Mouse (Mus musculus) kidney, embryonic 16.5 days (tissue): ENCODE results near the gene Gpr89. TPM values are rescaled to one million over a fixed set of nuclear protein-coding genes. Genes with fewer than 3 reads are reported as not detected.

Experiments used
- ATAC-seq: fragments of 200-750 bp; cut with Nextera tagmentation; 2 replicates; pipeline ENCODE4 v1.8.0; 2017; ENCODE audit warnings: moderate TSS enrichment; ENCODE audit not compliant: low FRiP score, low TSS enrichment
- H3K27ac ChIP-seq: fragments of 300-500 bp; sonication (generic); 2 replicates; pipeline ENCODE4 v1.5.1; 2014; ENCODE audit warnings: low read length
- H3K27me3 ChIP-seq: fragments of 300-500 bp; sonication (generic); 2 replicates; pipeline ENCODE4 v1.6.1; 2014; ENCODE audit warnings: low read length, control low read depth, mixed read lengths; ENCODE audit not compliant: insufficient read depth
- H3K36me3 ChIP-seq: fragments of 300-500 bp; sonication (generic); 2 replicates; pipeline ENCODE4 v1.6.1; 2014; ENCODE audit warnings: low read length, control low read depth, mixed read lengths; ENCODE audit not compliant: insufficient read depth
- H3K4me1 ChIP-seq: fragments of 300-500 bp; sonication (generic); 2 replicates; pipeline ENCODE4 v1.6.1; 2014; ENCODE audit warnings: low read length, control low read depth, mixed read lengths; ENCODE audit not compliant: insufficient read depth
- H3K4me2 ChIP-seq: fragments of 300-500 bp; sonication (generic); replicated peaks from 2 replicates; pipeline ENCODE4 v1.6.1; 2014; ENCODE audit warnings: low read depth, low read length
- H3K4me3 ChIP-seq: fragments of 300-500 bp; sonication (generic); 2 replicates; pipeline ENCODE4 v1.5.1; 2014; ENCODE audit warnings: mild to moderate bottlenecking, low read length
- H3K9ac ChIP-seq: fragments of 300-500 bp; sonication (generic); replicated peaks from 2 replicates; pipeline ENCODE4 v1.6.1; 2014; ENCODE audit warnings: low read length
- H3K9me3 ChIP-seq: fragments of 300-500 bp; sonication (generic); 2 replicates; pipeline ENCODE4 v1.6.1; 2016; ENCODE audit warnings: low read length, control low read depth
- WGBS: fragments of 180-500 bp; shearing (Covaris S2); extraction: QIAGEN DNeasy Blood & Tissue Kit; methylation state at CpG from one replicate; pipeline ENCODE4 v1.1.7; 2014; 5-methylcytosine and 5-hydroxymethylcytosine counted together
- polyA plus RNA-seq: library from polyadenylated mRNA; unstranded; fragments of >200 nt; fragmentation: Nextera tagmentation; extraction: Ambion mirVana; gene quantifications from 2 replicates; pipeline ENCODE4 v1.2.1, GENCODE M21; 2015

Gpr89 gene
- 39.1 and 44.9 TPM in 2 replicates for polyA plus RNA-seq

DNA sequence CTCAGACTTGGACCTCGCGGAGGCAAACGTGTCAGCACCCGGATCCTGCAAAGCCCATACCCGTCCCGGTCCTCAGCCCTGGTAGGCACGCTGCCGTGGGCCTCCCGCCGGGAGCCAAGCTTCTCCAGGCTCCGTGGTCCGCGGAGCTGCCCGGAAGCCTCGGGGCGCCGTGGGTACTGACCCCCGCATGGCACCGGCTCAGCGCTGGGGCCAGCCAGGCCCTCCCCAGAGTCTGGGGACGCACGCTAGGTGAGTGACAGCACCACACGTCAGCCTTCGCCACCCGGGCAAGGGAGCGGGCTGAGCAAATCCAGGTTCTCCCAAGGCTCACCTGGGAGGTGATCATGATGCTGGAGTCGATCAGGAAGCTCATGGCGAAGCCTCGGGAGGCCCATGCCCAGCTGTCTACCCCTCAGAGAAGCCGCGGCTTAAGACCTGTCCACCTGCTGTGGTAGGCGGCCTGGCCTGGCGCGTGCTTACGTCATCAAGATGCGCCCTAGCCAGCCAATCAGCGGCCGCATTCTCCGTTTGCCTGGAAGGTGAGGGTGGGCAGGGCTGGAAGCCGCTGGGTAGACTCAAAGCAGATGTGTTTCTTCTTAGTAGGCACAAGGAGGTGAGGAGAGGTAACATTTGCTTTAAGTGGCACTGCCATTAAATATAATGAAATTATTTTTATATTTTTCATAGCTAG, at the start of gene Gpr89:
Gene Gpr89, minus strand, starts transcription at position 496 of the 691 bp plus-strand sequence.
- peak within 1 kb of the TSS; percentile 87 for H3K4me2 ChIP-seq
- no peak within 1 kb of the TSS for H3K27ac ChIP-seq
- H3K4me3 ChIP-seq: peak within 1 kb of the TSS; percentile 89
- no peaks in the 10 kb centered on the region for H3K36me3 ChIP-seq
- H3K4me1 ChIP-seq: peaks cover 9% of the 10 kb centered on the region
- H3K27me3 ChIP-seq: peaks cover 7% of the 10 kb centered on the region
- H3K9ac ChIP-seq: peak within 1 kb of the TSS; percentile 89
- ATAC-seq: peak; percentile 98
- H3K9me3 ChIP-seq: no peaks in the 10 kb centered on the region
- 0% methylated on average over 40 of the region's 40 CpGs for WGBS

DNA sequence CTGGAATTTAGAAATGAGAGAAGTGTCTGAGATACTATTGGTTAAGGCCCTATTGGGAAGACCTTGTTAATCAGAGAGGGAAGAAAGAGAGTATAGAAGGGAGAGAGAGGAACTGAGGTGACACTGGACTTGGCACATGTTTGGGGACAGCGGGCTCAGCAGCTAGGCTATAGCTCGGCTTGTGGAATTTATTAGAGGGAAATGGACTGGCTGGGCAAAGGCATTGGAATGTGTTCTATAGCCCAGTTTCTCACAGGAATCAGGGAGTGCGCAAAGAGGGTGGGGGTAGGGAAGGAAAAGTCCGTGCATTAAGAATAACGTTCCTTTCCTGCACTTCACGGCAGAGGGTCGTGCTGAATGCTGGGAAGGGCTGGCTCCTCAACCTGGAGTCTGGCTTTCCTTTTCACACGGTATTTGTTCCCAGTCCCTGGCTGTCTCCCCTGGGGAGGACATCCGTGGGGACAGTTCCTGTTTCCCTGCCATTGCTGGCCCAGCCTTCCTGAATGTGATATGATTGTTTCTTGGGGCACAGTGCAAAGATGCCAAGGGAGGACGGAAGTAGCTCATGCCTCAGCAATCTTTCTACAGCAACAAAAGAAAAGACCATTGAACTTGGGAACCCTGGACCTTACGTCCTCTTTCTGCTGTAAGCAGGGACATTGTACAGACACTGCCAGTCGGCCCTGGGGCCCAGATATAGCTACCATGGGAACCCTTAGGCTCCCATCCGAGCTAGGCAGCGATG, 48.5 kb upstream of the Gpr89 start:
- peak overlapping the region; percentile 24 for H3K9ac ChIP-seq
- H3K4me2 ChIP-seq: peak overlapping the region; percentile 24

GRCm38 (mm10) chr3:96942706-96943105, 37.6 kb upstream of the Gpr89 start:
- H3K4me2 ChIP-seq: no peak overlapping the region
- no peak overlapping the region for H3K9ac ChIP-seq
- peaks cover 2% of the 10 kb centered on the region; the same call in 1 of the 2 replicates for H3K4me1 ChIP-seq
- no peaks in the 10 kb centered on the region for H3K9me3 ChIP-seq
- H3K4me3 ChIP-seq: no peak overlapping the region
- no peaks in the 10 kb centered on the region for H3K27me3 ChIP-seq
- no peak for ATAC-seq
- 75% methylated on average over 2 of the region's 2 CpGs for WGBS
- no peaks in the 10 kb centered on the region for H3K36me3 ChIP-seq
- no peak overlapping the region for H3K27ac ChIP-seq

More for the DNA sequence above, 48.5 kb upstream of the Gpr89 start:
- H3K4me1 ChIP-seq: 0 out of 2 replicates have a peak, but pooled peaks cover 6% of the 10 kb centered on the region
- H3K9me3 ChIP-seq: no peaks in the 10 kb centered on the region
- 40% methylated on average over 14 of the region's 14 CpGs for WGBS
- H3K27me3 ChIP-seq: no peaks in the 10 kb centered on the region
- peak; percentile 61; the same call in 1 of the 2 replicates for ATAC-seq
- peak overlapping the region; percentile 14; the same call in 1 of the 2 replicates for H3K27ac ChIP-seq
- no peaks in the 10 kb centered on the region for H3K36me3 ChIP-seq
- H3K4me3 ChIP-seq: no peak overlapping the region

DNA sequence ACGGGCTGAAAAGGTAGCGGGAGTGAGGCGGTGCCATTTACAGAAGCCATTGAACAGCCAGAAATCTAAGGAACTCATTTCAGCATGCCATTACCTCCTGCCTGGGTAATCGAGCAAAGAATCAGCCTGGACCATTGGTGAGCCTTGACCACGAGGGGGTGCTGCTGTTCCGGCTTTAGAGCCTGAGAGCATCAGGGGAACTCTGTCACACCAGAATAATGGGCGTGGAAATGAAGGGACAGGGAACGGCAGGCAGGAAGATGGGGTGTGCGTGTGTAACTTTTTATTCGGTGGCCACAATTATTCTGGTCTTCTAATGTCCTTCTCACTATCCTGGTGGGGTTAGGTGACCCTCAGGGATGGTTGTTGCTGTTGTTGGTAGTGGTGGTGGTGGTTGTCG, 33.6 kb upstream of the Gpr89 start:
- 9% methylated on average over 11 of the region's 11 CpGs for WGBS
- Histone ChIP-seq H3K27ac (no peak overlapping the region), H3K9me3 (no peaks in the 10 kb centered on the region), H3K27me3 (0 out of 2 replicates have a peak, but pooled peaks cover 7% of the 10 kb centered on the region), H3K4me1 (peaks cover 3% of the 10 kb centered on the region; the same call in 1 of the 2 replicates), H3K36me3 (no peaks in the 10 kb centered on the region), H3K4me3 (peak overlapping the region; percentile 12; the same call in 1 of the 2 replicates), H3K4me2 (peak overlapping the region; percentile 28; the same call in 1 of the 2 replicates), H3K9ac (no peak overlapping the region)
- ATAC-seq: peak; percentile 68; the same call in 1 of the 2 replicates

GRCm38 (mm10) chr3:96937606-96938005, 32.5 kb upstream of the Gpr89 start:
- 18% methylated on average over 5 of the region's 5 CpGs for WGBS
- Histone ChIP-seq H3K27me3 (0 out of 2 replicates have a peak, but pooled peaks cover 7% of the 10 kb centered on the region), H3K27ac (no peak overlapping the region), H3K9ac (no peak overlapping the region), H3K9me3 (no peaks in the 10 kb centered on the region), H3K4me3 (no peak overlapping the region), H3K4me2 (no peak overlapping the region), H3K4me1 (peaks cover 12% of the 10 kb centered on the region), H3K36me3 (no peaks in the 10 kb centered on the region)
- 0 out of 2 replicates have a peak, but pooled peaks have one; percentile 22 for ATAC-seq

DNA sequence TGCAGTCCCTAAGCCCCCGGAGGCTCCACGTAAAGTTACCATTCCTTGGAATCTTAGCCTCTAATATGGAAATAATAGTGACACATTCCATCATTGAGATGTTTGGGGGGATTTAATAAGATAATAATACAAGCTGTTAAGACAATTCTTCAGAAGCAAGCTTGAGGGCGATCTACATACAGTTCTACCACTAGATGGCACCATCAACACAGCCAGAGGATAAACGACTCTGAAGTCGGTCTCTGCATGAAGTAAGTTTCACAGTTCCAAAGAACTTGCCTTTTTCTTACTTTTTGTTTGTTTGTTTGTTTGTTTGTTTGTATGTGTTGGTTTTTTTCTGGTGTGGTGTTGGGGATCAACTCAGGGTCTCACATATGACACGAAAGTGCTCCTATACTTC, 31.1 kb upstream of the Gpr89 start:
- Histone ChIP-seq H3K9me3 (no peaks in the 10 kb centered on the region), H3K27me3 (0 out of 2 replicates have a peak, but pooled peaks cover 7% of the 10 kb centered on the region), H3K27ac (no peak overlapping the region), H3K4me3 (no peak overlapping the region), H3K4me1 (peaks cover 20% of the 10 kb centered on the region), H3K4me2 (no peak overlapping the region), H3K9ac (no peak overlapping the region), H3K36me3 (no peaks in the 10 kb centered on the region)
- no peak for ATAC-seq
- WGBS: 11% methylated on average over 6 of the region's 6 CpGs

- Histone ChIP-seq H3K27me3 (0 out of 2 replicates have a peak, but pooled peaks cover 7% of the 10 kb centered on the region), H3K4me2 (no peak overlapping the region), H3K4me1 (peaks cover 22% of the 10 kb centered on the region), H3K27ac (no peak overlapping the region), H3K36me3 (no peaks in the 10 kb centered on the region), H3K4me3 (no peak overlapping the region), H3K9me3 (no peaks in the 10 kb centered on the region), H3K9ac (no peak overlapping the region)
- ATAC-seq: peak; percentile 54; the same call in 1 of the 2 replicates
- 24% methylated on average over 5 of the region's 5 CpGs for WGBS
Observed at GRCm38 (mm10) chr3:96931261-96931681, 26.1 kb upstream of the Gpr89 start.

DNA sequence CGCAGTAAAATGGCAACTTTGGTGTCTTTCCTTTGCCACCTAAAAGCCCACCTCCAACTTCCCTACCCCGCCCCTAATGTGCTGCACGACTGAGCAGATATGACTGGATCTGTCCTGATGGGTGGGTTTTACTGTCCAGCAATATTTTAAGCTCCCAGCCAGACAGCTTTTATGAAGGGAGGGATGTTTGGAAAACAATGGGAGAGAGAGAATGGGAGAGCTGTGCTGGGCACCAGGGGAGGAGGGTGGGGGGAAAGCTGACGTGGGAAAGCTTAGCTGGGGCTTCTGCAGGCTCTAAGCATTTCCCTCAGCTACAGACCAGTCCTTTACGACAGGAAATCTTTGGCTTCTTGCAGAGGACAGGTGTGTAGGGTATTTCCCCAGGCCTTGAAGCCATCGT, 20.8 kb upstream of the Gpr89 start, which contains the start of gene Gja8:
Gene Gja8, minus strand, starts transcription at position 101 of the 400 bp plus-strand sequence.
- Histone ChIP-seq H3K27me3 (no peaks in the 10 kb centered on the region), H3K9me3 (no peaks in the 10 kb centered on the region), H3K9ac (no peak within 1 kb of the TSS), H3K4me1 (peaks cover 2% of the 10 kb centered on the region), H3K27ac (no peak within 1 kb of the TSS), H3K36me3 (no peaks in the 10 kb centered on the region), H3K4me2 (no peak within 1 kb of the TSS), H3K4me3 (no peak within 1 kb of the TSS)
- ATAC-seq: no peak
- WGBS: 35% methylated on average over 6 of the region's 6 CpGs

GRCm38 (mm10) chr3:96924631-96925030, 19.5 kb upstream of the Gpr89 start:
- Histone ChIP-seq H3K4me2 (no peak overlapping the region), H3K4me3 (no peak overlapping the region), H3K9me3 (no peaks in the 10 kb centered on the region), H3K36me3 (no peaks in the 10 kb centered on the region), H3K27me3 (no peaks in the 10 kb centered on the region), H3K9ac (no peak overlapping the region), H3K27ac (no peak overlapping the region), H3K4me1 (no peaks in the 10 kb centered on the region)
- 64% methylated on average over 4 of the region's 4 CpGs for whole genome bisulfite sequencing
- no peak for ATAC-seq
